Mouse (Mus musculus): ENCODE data around the gene Mindy3. TPM values are rescaled to one million over a fixed set of nuclear protein-coding genes. Genes with fewer than 3 reads are reported as not detected.
A peak's percentile ranks its signal among the peaks of the same experiment; 100 is the strongest.
"Not testable (repeated sequence)": the region's sequence is repeated elsewhere in the genome, so short reads cannot be mapped to it uniquely, and the experiment has no call there.

The Mindy3 gene
- 39.4 and 70.3 TPM in 2 replicates for polyA plus RNA-seq (2012; rRNA removed)

DNA sequence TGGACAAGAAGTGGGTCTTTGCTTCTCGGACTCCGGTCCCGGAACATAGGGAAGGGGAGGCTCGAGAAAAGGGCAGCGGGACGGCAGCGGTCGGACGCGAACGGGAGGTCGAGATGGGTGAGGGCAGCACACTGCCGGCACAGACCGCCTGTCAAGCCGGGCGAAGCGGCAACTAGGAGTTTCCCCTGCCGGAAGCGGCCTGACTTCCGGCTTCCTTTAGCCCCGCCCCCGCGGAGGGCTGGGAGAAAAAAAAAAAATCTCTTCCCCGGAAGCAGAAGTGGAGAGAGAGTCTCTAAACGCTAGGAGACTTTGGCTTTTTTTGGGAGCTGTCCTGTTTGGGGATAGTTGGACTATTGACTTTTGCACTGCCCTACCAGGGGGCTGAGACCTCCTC lies at the start of gene Mindy3:
TSS of gene Mindy3 (minus strand) at position 209 of the 394 bp plus-strand sequence.
- H3K4me3 ChIP-seq (ENCODE audit: low read depth, low read length): peak within 1 kb of the TSS; percentile 77
- peak within 1 kb of the TSS; percentile 13; the same call in 1 of the 2 replicates for H3K27ac ChIP-seq (ENCODE audit: insufficient read depth, low read depth, low read length)
- 1% methylated on average over 25 of the region's 25 CpGs for WGBS
- peaks cover 5% of the 10 kb centered on the region; the same call in 1 of the 2 replicates for H3K4me1 ChIP-seq (ENCODE audit: control insufficient read depth, insufficient read depth, insufficient read length, low read length)
- H3K36me3 ChIP-seq (ENCODE audit: control insufficient read depth, insufficient read depth, low read length): no peaks in the 10 kb centered on the region
- TF ChIP-seq POLR2A (IDR thresholded peaks at IDR 0.05; ENCODE audit: low read depth, low read length) (peak; percentile 96), CTCF (IDR thresholded peaks at IDR 0.05; ENCODE audit: extremely low read depth, insufficient read length, insufficient replicate concordance, low read depth, low read length) (no peak)
- H3K27me3 ChIP-seq (ENCODE audit: control insufficient read depth, insufficient read depth, low read length): no peaks in the 10 kb centered on the region

DNA sequence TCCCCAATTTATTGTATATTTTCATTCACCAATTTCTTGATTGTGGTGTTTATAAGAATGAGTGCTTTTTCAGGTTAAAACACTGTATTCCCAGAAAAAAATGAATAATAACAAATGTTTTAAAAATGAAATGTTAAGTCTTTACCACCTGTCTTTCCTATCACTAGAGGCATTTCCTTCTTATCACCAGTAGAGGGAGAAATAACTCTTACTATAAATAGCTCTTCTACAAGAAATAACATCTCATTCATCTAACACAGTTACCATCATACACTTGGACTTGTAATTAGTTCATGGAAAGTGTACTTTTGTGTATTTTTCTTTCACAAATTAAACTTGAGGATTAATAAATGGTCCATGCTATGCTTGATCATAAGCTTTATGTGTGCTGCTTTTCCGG lies 40.5 kb upstream of the Mindy3 start:
- Histone ChIP-seq H3K36me3 (ENCODE audit: control insufficient read depth, insufficient read depth, low read length) (no peaks in the 10 kb centered on the region), H3K4me1 (ENCODE audit: control insufficient read depth, insufficient read depth, insufficient read length, low read length) (no peaks in the 10 kb centered on the region), H3K27ac (ENCODE audit: insufficient read depth, low read depth, low read length) (no peak overlapping the region), H3K27me3 (ENCODE audit: control insufficient read depth, insufficient read depth, low read length) (no peaks in the 10 kb centered on the region), H3K4me3 (ENCODE audit: low read depth, low read length) (no peak overlapping the region)
- TF ChIP-seq POLR2A (IDR thresholded peaks at IDR 0.05; ENCODE audit: low read depth, low read length) (no peak), CTCF (IDR thresholded peaks at IDR 0.05; ENCODE audit: extremely low read depth, insufficient read length, insufficient replicate concordance, low read depth, low read length) (no peak)
- WGBS: 84% methylated on average over 1 of the region's 1 CpGs

DNA sequence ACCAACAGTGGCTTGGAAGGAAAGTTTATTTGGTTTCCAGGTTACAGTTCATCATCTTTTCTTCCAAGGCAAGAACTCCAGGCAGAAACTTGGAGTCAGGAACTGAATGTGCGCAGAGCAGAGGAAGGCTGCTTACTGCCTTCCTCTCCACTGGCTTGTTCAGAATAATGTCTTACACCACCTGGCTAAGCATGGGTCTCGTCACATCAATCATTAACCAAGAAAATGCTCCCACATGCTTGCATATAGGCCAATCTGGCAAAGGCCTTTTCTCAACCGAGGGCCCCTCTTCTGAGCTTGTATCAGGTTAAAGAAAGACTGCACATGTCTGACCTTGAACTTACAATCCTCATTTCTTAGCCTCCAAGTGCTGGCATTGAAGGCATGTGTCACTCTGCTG lies 30.8 kb upstream of the Mindy3 start:
- TF ChIP-seq CTCF (IDR thresholded peaks at IDR 0.05; ENCODE audit: extremely low read depth, insufficient read length, insufficient replicate concordance, low read depth, low read length) (no peak), POLR2A (IDR thresholded peaks at IDR 0.05; ENCODE audit: low read depth, low read length) (no peak)
- H3K36me3 ChIP-seq (ENCODE audit: control insufficient read depth, insufficient read depth, low read length): no peaks in the 10 kb centered on the region
- H3K4me1 ChIP-seq (ENCODE audit: control insufficient read depth, insufficient read depth, insufficient read length, low read length): no peaks in the 10 kb centered on the region
- WGBS: 53% methylated on average over 3 of the region's 3 CpGs
- no peak overlapping the region for H3K27ac ChIP-seq (ENCODE audit: insufficient read depth, low read depth, low read length)
- no peak overlapping the region for H3K4me3 ChIP-seq (ENCODE audit: low read depth, low read length)
- H3K27me3 ChIP-seq (ENCODE audit: control insufficient read depth, insufficient read depth, low read length): no peaks in the 10 kb centered on the region

DNA sequence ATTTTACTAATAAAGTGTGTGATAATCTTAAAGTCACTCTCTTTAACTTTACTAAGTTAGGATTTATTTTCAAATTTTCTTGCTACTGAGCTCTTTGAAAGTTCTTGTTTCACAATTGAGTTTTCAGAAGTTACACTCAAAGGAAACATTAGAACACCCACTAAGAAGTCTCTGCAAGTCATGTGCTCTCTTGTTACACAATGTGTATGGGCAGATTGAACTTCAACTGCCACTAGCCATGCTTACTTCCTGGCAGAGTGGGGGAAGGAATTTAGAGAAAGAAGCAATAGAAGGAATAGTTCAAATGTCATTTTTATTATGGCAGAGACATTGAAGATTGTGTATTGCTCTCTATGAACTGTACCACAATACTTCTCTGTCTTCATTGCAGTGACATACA lies 20.9 kb upstream of the Mindy3 start:
- H3K36me3 ChIP-seq (ENCODE audit: control insufficient read depth, insufficient read depth, low read length): no peaks in the 10 kb centered on the region
- TF ChIP-seq CTCF (IDR thresholded peaks at IDR 0.05; ENCODE audit: extremely low read depth, insufficient read length, insufficient replicate concordance, low read depth, low read length): no peak
- no peak for TF ChIP-seq POLR2A (IDR thresholded peaks at IDR 0.05; ENCODE audit: low read depth, low read length)
- H3K4me3 ChIP-seq (ENCODE audit: low read depth, low read length): no peak overlapping the region
- H3K27me3 ChIP-seq (ENCODE audit: control insufficient read depth, insufficient read depth, low read length): no peaks in the 10 kb centered on the region
- no peak overlapping the region for H3K27ac ChIP-seq (ENCODE audit: insufficient read depth, low read depth, low read length)
- no peaks in the 10 kb centered on the region for H3K4me1 ChIP-seq (ENCODE audit: control insufficient read depth, insufficient read depth, insufficient read length, low read length)

DNA sequence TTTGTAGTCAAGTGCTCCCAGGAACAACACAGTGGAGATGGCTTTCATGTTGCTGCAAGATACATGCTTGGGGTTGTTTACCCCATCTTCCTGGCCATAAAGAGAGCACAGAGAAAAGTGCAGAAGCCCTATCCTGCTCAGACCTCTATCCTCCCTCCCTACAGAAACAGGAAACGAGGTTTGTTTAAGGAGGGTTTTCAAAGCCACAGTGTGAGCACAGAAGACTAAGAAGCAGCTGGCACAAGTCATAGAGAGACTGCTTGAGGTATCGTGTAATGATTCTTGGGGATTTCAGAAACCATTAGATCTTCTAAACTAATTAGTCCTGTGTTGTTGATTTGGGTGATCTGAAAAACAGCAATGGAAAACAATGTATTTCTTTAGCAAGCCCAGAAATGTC lies 20.3 kb upstream of the Mindy3 start:
- WGBS: 37% methylated on average over 2 of the region's 2 CpGs
- no peaks in the 10 kb centered on the region for H3K36me3 ChIP-seq (ENCODE audit: control insufficient read depth, insufficient read depth, low read length)
- H3K4me1 ChIP-seq (ENCODE audit: control insufficient read depth, insufficient read depth, insufficient read length, low read length): no peaks in the 10 kb centered on the region
- H3K27me3 ChIP-seq (ENCODE audit: control insufficient read depth, insufficient read depth, low read length): no peaks in the 10 kb centered on the region
- TF ChIP-seq CTCF (IDR thresholded peaks at IDR 0.05; ENCODE audit: extremely low read depth, insufficient read length, insufficient replicate concordance, low read depth, low read length) (no peak), POLR2A (IDR thresholded peaks at IDR 0.05; ENCODE audit: low read depth, low read length) (no peak)
- no peak overlapping the region for H3K27ac ChIP-seq (ENCODE audit: insufficient read depth, low read depth, low read length)
- H3K4me3 ChIP-seq (ENCODE audit: low read depth, low read length): no peak overlapping the region

DNA sequence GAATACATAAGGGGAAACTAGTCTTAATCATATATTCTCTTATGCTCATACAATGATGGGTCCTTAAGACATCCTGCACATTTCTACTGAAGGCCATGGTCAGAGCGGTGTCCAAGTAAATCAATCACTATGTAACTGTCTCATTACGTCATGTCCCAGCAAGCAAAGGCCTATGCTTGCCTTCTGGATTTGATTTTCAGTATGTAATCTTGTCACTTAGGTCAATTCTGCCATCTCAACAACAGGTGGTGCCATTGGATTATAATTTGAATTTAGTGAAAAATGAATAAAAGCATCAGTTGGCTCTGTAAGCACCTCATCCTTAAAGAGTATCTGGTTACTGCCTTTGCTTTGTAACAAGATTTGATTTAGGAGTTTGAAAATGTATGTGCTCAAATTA lies 18.9 kb upstream of the Mindy3 start:
- TF ChIP-seq CTCF (IDR thresholded peaks at IDR 0.05; ENCODE audit: extremely low read depth, insufficient read length, insufficient replicate concordance, low read depth, low read length) (no peak), POLR2A (IDR thresholded peaks at IDR 0.05; ENCODE audit: low read depth, low read length) (no peak)
- no peaks in the 10 kb centered on the region for H3K27me3 ChIP-seq (ENCODE audit: control insufficient read depth, insufficient read depth, low read length)
- no peak overlapping the region for H3K4me3 ChIP-seq (ENCODE audit: low read depth, low read length)
- no peak overlapping the region for H3K27ac ChIP-seq (ENCODE audit: insufficient read depth, low read depth, low read length)
- no peaks in the 10 kb centered on the region for H3K4me1 ChIP-seq (ENCODE audit: control insufficient read depth, insufficient read depth, insufficient read length, low read length)
- H3K36me3 ChIP-seq (ENCODE audit: control insufficient read depth, insufficient read depth, low read length): no peaks in the 10 kb centered on the region
- WGBS: 68% methylated on average over 2 of the region's 2 CpGs

DNA sequence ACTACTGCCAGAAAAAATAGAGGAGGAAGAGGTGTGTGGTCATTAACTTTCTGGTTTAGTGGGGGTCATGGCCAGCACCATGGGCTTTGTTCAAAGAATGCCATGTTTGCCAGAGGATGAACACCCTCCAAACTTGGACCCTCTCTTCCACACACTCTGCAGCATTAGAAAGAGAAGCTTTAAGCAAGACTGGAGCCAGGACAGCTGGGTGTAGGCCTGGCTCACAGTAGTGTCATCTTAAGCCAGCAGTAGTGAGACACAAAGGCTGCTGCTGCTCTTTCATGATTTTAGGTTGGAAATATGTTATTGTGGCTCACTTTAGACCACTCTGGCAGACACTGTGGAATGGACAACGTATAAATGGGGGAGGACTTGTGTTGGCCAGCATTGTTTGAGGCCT lies 12.8 kb upstream of the Mindy3 start:
- no peaks in the 10 kb centered on the region for H3K36me3 ChIP-seq (ENCODE audit: control insufficient read depth, insufficient read depth, low read length)
- WGBS: 57% methylated on average over 1 of the region's 1 CpGs
- no peaks in the 10 kb centered on the region for H3K27me3 ChIP-seq (ENCODE audit: control insufficient read depth, insufficient read depth, low read length)
- no peak overlapping the region for H3K4me3 ChIP-seq (ENCODE audit: low read depth, low read length)
- no peaks in the 10 kb centered on the region for H3K4me1 ChIP-seq (ENCODE audit: control insufficient read depth, insufficient read depth, insufficient read length, low read length)
- H3K27ac ChIP-seq (ENCODE audit: insufficient read depth, low read depth, low read length): no peak overlapping the region
- TF ChIP-seq POLR2A (IDR thresholded peaks at IDR 0.05; ENCODE audit: low read depth, low read length): no peak
- TF ChIP-seq CTCF (IDR thresholded peaks at IDR 0.05; ENCODE audit: extremely low read depth, insufficient read length, insufficient replicate concordance, low read depth, low read length): no peak

DNA sequence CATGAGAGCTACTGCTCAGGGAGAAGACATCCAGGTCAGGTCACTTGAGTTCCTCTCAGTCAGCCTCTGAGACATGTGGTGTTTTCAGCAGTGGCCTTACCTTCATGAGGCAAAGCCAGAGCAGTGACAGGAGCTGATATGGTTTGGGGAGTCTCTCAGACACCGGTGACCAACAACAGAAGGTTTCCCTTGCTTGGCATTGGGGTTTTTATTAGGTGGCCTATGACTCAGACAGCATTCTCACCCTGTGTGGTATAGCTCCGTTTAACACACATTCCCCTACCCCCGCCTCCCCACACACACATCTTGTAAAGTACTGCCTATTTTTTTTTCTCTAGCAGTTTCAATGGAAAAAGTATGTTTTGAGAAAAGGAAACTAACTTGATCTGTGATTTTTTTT lies 5.1 kb upstream of the Mindy3 start:
- H3K4me3 ChIP-seq (ENCODE audit: low read depth, low read length): no peak overlapping the region
- TF ChIP-seq CTCF (IDR thresholded peaks at IDR 0.05; ENCODE audit: extremely low read depth, insufficient read length, insufficient replicate concordance, low read depth, low read length) (no peak), POLR2A (IDR thresholded peaks at IDR 0.05; ENCODE audit: low read depth, low read length) (no peak)
- WGBS: 58% methylated on average over 3 of the region's 3 CpGs
- no peaks in the 10 kb centered on the region for H3K27me3 ChIP-seq (ENCODE audit: control insufficient read depth, insufficient read depth, low read length)
- no peak overlapping the region for H3K27ac ChIP-seq (ENCODE audit: insufficient read depth, low read depth, low read length)
- H3K36me3 ChIP-seq (ENCODE audit: control insufficient read depth, insufficient read depth, low read length): no peaks in the 10 kb centered on the region
- H3K4me1 ChIP-seq (ENCODE audit: control insufficient read depth, insufficient read depth, insufficient read length, low read length): no peaks in the 10 kb centered on the region

DNA sequence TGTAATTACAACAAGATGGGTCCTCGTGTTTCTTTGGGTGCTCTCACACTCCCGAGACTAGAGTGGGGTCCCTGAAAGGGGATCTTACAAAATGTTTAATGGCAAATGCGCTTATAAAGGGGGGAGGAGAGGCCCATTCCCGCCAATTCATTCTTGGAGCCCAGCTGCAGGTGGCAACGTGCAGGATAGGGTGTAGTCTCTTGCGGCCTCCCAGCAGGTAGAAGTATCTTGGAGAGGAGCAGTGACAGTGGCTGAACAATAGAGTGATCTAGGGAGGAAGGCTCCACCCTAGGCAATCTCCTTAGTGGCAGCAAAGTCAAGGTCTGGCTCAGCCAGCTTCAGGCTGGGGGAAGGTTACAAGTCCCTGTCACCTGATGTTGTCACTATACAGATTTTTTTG lies 4.2 kb upstream of the Mindy3 start:
- H3K36me3 ChIP-seq (ENCODE audit: control insufficient read depth, insufficient read depth, low read length); H3K27ac ChIP-seq (ENCODE audit: insufficient read depth, low read depth, low read length); H3K4me1 ChIP-seq (ENCODE audit: control insufficient read depth, insufficient read depth, insufficient read length, low read length); H3K27me3 ChIP-seq (ENCODE audit: control insufficient read depth, insufficient read depth, low read length); H3K4me3 ChIP-seq (ENCODE audit: low read depth, low read length): not testable (repeated sequence)
- 62% methylated on average over 6 of the region's 6 CpGs for WGBS
